Mouse (Mus musculus): ENCODE data around the gene Asic2.

- TF ChIP-seq POLR2A (IDR thresholded peaks at IDR 0.05; ENCODE audit: borderline replicate concordance, extremely low read depth, insufficient read depth, insufficient read length, poor library complexity, severe bottlenecking) (no peak), CTCF (IDR thresholded peaks at IDR 0.05; ENCODE audit: borderline replicate concordance, extremely low read depth, insufficient read depth, insufficient read length) (no peak)
Observed at GRCm38 (mm10) chr11:80884521-80885231, 1083.6 kb downstream of the Asic2 start.

Measured in brain, embryonic 14.5 days (tissue).